Mouse (Mus musculus) small intestine, adult 2 months (tissue): ENCODE data around the gene Frem2. TPM values are rescaled to one million over a fixed set of nuclear protein-coding genes. Genes with fewer than 3 reads are reported as not detected.

Experiments
- H3K27ac ChIP-seq: fragments of 200-500 bp; 2 replicates; pipeline ENCODE4 v1.5.1; 2012; ENCODE audit warnings: low read depth, low read length, control low read depth, inconsistent platforms; ENCODE audit not compliant: insufficient read depth
- H3K27me3 ChIP-seq: fragments of 200-500 bp; 2 replicates; pipeline ENCODE4 v1.6.1; 2012; ENCODE audit warnings: mild to moderate bottlenecking, moderate library complexity, low read length, inconsistent platforms; ENCODE audit not compliant: control insufficient read depth, insufficient read depth
- H3K36me3 ChIP-seq: fragments of 200-500 bp; 2 replicates; pipeline ENCODE4 v1.6.1; 2012; ENCODE audit warnings: mild to moderate bottlenecking, low read length, control low read depth, inconsistent platforms; ENCODE audit not compliant: control insufficient read depth, insufficient read depth
- H3K4me1 ChIP-seq: fragments of 200-500 bp; 2 replicates; pipeline ENCODE4 v1.6.1; 2012; ENCODE audit warnings: low read length, inconsistent platforms, mixed read lengths; ENCODE audit not compliant: control insufficient read depth, insufficient read depth, insufficient read length
- H3K4me3 ChIP-seq: fragments of 200-500 bp; 2 replicates; pipeline ENCODE4 v1.5.1; 2012; ENCODE audit warnings: low read depth, mild to moderate bottlenecking, control low read depth, inconsistent platforms, low read length, moderate library complexity
- CTCF ChIP-seq: fragments of 200-500 bp; IDR thresholded peaks from 2 replicates; pipeline ENCODE4 v1.5.1; 2012; ENCODE audit warnings: low read depth, mild to moderate bottlenecking, control low read depth, inconsistent platforms, low read length, moderate library complexity, mixed read lengths; ENCODE audit not compliant: insufficient replicate concordance, insufficient read length; ENCODE audit errors: extremely low read depth
- POLR2A ChIP-seq: fragments of 200-500 bp; IDR thresholded peaks from 2 replicates; pipeline ENCODE4 v1.6.1; 2012; ENCODE audit warnings: low read depth, mild to moderate bottlenecking, control low read depth, inconsistent platforms, low read length, moderate library complexity
- WGBS: fragments of 180-500 bp; shearing (Covaris S2); methylation state at CpG from one replicate; pipeline ENCODE4 v1.1.7; 2018; 5-methylcytosine and 5-hydroxymethylcytosine counted together
- polyA plus RNA-seq: library from polyadenylated mRNA; depleted of rRNA; stranded (reverse); fragments of >200 nt; gene quantifications from 2 replicates; pipeline ENCODE4 v1.2.3, GENCODE M21; 2012

The Frem2 gene
- polyA plus RNA-seq, 1 experiment = 2.1 TPM

GRCm38 (mm10) chr3:53576320-53577116, 80.6 kb downstream of the Frem2 start:
- Histone ChIP-seq H3K27me3 (no peaks in the 10 kb centered on the region), H3K4me1 (no peaks in the 10 kb centered on the region), H3K27ac (no peak overlapping the region), H3K4me3 (no peak overlapping the region), H3K36me3 (no peaks in the 10 kb centered on the region)
- 68% methylated on average over 7 of the region's 7 CpGs for whole genome bisulfite sequencing
- TF ChIP-seq POLR2A = no peak
- TF ChIP-seq CTCF = no peak

DNA sequence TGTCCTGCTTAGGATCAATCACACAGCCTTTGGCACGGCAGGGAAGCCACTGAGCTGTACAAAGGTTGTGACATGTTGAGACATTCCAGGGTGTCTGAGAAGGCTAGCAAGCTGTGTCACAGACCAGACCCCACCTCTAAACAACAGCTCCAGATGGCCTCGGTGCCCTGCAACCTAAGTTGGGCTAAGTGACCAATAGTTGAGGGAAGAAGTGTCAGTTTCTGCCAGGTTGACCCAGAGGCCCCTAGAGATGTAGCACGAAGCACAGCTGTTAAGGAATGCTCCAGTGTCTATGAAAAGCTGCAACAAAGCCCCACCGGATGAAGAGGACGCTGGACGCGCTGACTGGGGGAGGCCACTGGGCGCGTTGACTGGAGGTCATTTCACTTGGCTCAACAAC, 83.0 kb downstream of the Frem2 start:
- WGBS = 82% methylated on average over 9 of the region's 9 CpGs
- no peaks in the 10 kb centered on the region for H3K27me3 ChIP-seq
- no peak for TF ChIP-seq POLR2A
- no peak for TF ChIP-seq CTCF

DNA sequence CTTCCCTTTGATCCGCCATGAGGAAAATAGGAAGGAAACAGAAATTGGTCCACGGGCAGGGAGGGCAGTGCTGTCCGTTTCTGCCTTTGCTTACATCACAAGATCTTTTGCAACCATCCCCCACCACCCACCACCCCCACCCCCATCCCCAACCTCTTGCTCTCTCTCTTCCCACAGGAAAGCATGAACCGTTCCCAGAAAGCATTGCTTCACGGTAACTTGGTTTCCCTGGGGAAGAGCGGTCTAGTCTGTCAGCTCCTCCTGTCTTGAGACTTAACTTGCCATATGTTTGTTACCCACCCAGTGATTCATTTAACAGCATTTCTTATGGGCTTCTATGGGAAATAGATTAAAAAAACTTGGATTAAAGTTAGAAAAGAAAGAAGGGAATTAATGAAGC, 85.5 kb downstream of the Frem2 start:
- no peak overlapping the region for H3K4me3 ChIP-seq
- H3K36me3 ChIP-seq = no peaks in the 10 kb centered on the region
- TF ChIP-seq CTCF (no peak), POLR2A (no peak)
- no peaks in the 10 kb centered on the region for H3K27me3 ChIP-seq
- H3K4me1 ChIP-seq = no peaks in the 10 kb centered on the region
- H3K27ac ChIP-seq = no peak overlapping the region
- 77% methylated on average over 6 of the region's 6 CpGs for WGBS

More for the DNA sequence above, 83.0 kb downstream of the Frem2 start:
- H3K27ac ChIP-seq = no peak overlapping the region
- H3K36me3 ChIP-seq = no peaks in the 10 kb centered on the region
- H3K4me1 ChIP-seq = no peaks in the 10 kb centered on the region
- no peak overlapping the region for H3K4me3 ChIP-seq

DNA sequence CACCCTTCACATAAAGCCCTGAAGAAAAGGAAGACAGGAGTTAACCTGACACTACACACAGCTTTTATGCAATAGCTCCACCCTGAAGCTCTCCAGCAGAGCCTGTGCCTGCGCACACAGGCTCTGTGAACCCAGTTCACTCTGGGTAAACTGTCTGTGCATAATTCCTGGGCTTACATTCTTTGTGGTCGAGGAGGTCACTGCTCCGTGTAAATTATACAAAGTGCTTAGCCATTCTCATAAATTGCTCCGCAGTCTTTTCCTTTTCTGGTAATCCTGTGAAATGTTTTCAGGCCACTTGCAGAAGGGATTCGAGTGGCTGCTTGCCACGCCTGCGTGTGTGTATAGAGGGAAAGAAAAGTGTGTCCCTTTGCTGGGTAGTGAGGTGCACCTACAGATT, 92.6 kb downstream of the Frem2 start:
- Histone ChIP-seq H3K27ac (peak overlapping the region; percentile 77), H3K36me3 (no peaks in the 10 kb centered on the region), H3K4me1 (peaks cover 9% of the 10 kb centered on the region; the same call in 1 of the 2 replicates), H3K27me3 (no peaks in the 10 kb centered on the region), H3K4me3 (no peak overlapping the region)
- 57% methylated on average over 7 of the region's 7 CpGs for WGBS
- no peak for TF ChIP-seq POLR2A
- TF ChIP-seq CTCF = no peak

DNA sequence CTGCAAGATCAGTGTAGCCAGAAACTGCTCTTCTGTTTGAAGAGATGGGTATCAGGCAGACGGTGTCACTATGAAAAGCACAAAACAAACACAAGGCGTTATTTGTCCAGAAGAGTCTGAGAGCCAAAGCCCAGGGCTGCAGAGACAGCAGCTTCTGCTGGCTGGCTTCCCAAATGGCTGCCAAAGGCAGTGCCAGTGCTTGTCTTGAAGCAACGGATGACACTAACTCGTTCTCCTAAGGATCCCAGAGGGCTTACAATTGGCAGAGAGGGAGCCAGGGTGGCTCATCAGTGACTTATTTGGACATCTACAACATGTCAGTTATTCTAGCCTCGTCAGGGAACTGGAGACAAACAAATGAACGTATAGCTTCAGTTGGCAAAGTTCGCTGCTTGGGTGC, 93.4 kb downstream of the Frem2 start:
- Histone ChIP-seq H3K27me3 (no peaks in the 10 kb centered on the region), H3K4me1 (peaks cover 9% of the 10 kb centered on the region; the same call in 1 of the 2 replicates), H3K36me3 (no peaks in the 10 kb centered on the region), H3K27ac (peak overlapping the region; percentile 77), H3K4me3 (no peak overlapping the region)
- 58% methylated on average over 7 of the region's 7 CpGs for WGBS
- TF ChIP-seq CTCF = no peak
- no peak for TF ChIP-seq POLR2A

GRCm38 (mm10) chr3:53561813-53562212, 95.3 kb downstream of the Frem2 start:
- no peak overlapping the region for H3K4me3 ChIP-seq
- TF ChIP-seq POLR2A = no peak
- peaks cover 9% of the 10 kb centered on the region; the same call in 1 of the 2 replicates for H3K4me1 ChIP-seq
- H3K27ac ChIP-seq = no peak overlapping the region
- no peaks in the 10 kb centered on the region for H3K36me3 ChIP-seq
- H3K27me3 ChIP-seq = no peaks in the 10 kb centered on the region
- WGBS = 25% methylated on average over 7 of the region's 7 CpGs

- 43% methylated on average over 6 of the region's 6 CpGs for WGBS
- Histone ChIP-seq H3K4me3 (no peak overlapping the region), H3K27me3 (no peaks in the 10 kb centered on the region), H3K4me1 (peaks cover 13% of the 10 kb centered on the region; the same call in 1 of the 2 replicates), H3K27ac (peak overlapping the region; percentile 16; the same call in 1 of the 2 replicates), H3K36me3 (no peaks in the 10 kb centered on the region)
- TF ChIP-seq CTCF (no peak), POLR2A (no peak)
Measured at GRCm38 (mm10) chr3:53559056-53559455, 98.1 kb downstream of the Frem2 start.

DNA sequence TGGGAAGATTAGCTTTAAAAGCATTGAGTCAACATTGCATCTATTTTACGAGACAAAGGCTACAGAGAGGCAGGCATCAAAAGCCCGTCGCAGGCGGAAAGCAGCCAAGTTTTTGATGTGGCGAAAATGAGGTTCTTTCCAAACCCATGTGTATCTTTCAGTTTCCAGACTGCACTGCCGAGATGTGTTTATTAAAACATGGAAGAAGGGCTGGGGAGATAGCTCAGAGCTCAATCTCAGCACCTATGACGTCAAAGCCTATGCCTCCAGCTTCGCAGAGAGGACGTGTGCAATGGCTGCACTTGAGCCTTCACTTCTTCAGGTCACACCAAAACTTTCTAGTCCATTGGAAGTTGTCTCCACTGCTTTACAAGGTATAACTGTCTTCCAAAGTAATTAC, 98.9 kb downstream of the Frem2 start:
- H3K27ac ChIP-seq = no peak overlapping the region
- WGBS = 79% methylated on average over 9 of the region's 9 CpGs

More for the DNA sequence above, 98.9 kb downstream of the Frem2 start:
- no peak for TF ChIP-seq POLR2A
- TF ChIP-seq CTCF = no peak
- Histone ChIP-seq H3K4me1 (peaks cover 13% of the 10 kb centered on the region; the same call in 1 of the 2 replicates), H3K27me3 (no peaks in the 10 kb centered on the region), H3K4me3 (no peak overlapping the region), H3K36me3 (no peaks in the 10 kb centered on the region)
